Mouse (Mus musculus) erythroblast, embryonic 14.5 days (primary cell): Measurements from ENCODE around the gene Ttll3. TPM values are rescaled to one million over a fixed set of nuclear protein-coding genes. Genes with fewer than 3 reads are reported as not detected.
A peak's percentile ranks its signal among the peaks of the same experiment; 100 is the strongest.

Experiments used
- H3K27me3 ChIP-seq: 2 replicates; pipeline ENCODE4 v1.6.1; 2012; ENCODE audit warnings: inconsistent platforms; ENCODE audit not compliant: control insufficient read depth
- H3K36me3 ChIP-seq: 2 replicates; pipeline ENCODE4 v1.6.1; 2012; ENCODE audit warnings: mild to moderate bottlenecking, inconsistent platforms; ENCODE audit not compliant: control insufficient read depth
- H3K4me1 ChIP-seq: 2 replicates; pipeline ENCODE4 v1.6.1; 2012; ENCODE audit warnings: inconsistent platforms; ENCODE audit not compliant: control insufficient read depth
- H3K4me3 ChIP-seq: replicated peaks from 2 replicates; pipeline ENCODE3; 2012; ENCODE audit warnings: moderate library complexity, mild to moderate bottlenecking, inconsistent platforms
- H3K9me3 ChIP-seq: 2 replicates; pipeline ENCODE4 v1.6.1; 2012; ENCODE audit warnings: low read length, inconsistent platforms, mixed read lengths; ENCODE audit not compliant: control insufficient read depth
- GATA1 ChIP-seq: IDR thresholded peaks from 2 replicates; pipeline ENCODE4 v1.6.1; 2012; ENCODE audit warnings: low read length, inconsistent platforms, mixed read lengths
- TAL1 ChIP-seq: IDR thresholded peaks from 3 replicates; pipeline ENCODE4 v1.6.1; 2012; ENCODE audit warnings: low read length, inconsistent platforms, mixed read lengths
- polyA plus RNA-seq: library from polyadenylated mRNA; stranded (reverse); fragments of >175 nt; gene quantifications from 2 replicates; pipeline ENCODE4 v1.2.3, GENCODE M21; 2012

The Ttll3 gene
- polyA plus RNA-seq, 1 experiment, result 0.16 TPM

DNA sequence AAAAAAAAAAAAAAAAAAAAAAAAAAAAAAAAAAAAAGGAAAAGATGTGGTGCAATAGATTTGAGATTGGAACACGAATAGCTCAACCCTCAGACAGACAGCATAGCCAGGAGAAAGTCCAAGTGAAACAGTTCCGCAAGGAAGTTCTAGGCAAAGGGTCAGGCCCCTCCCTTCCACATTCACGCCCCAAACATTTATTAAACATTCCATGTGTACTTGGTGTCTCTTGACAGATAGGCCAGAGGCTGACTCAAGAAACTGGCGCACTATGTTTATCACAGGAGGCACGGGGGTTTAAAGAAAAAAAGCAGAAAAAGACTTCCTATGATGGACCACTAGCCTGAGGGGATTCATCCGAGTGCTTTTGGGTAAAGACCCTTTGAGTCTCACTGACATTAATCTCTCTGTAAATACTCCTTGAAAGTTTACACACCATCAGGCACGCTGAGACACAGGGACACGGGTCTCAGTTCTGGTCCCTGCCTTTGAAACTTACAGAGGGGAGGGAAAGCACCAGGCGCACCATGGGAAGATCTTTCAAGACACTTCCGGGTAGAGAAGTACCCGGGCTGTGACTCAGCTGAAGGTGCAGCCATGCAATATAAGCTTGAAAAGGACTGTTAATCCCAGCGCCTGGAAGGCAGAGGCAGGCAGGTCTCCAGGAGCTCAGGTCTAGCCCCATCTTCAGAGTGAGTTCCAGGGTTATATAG lies 49.8 kb downstream of the Ttll3 start:
- H3K4me3 ChIP-seq, result no peak overlapping the region
- no peaks in the 10 kb centered on the region for H3K36me3 ChIP-seq
- no peaks in the 10 kb centered on the region for H3K9me3 ChIP-seq
- TF ChIP-seq TAL1, result no peak; the same call in 2 of the 3 replicates
- no peak for TF ChIP-seq GATA1
- no peaks in the 10 kb centered on the region for H3K27me3 ChIP-seq
- peaks cover 19% of the 10 kb centered on the region for H3K4me1 ChIP-seq

DNA sequence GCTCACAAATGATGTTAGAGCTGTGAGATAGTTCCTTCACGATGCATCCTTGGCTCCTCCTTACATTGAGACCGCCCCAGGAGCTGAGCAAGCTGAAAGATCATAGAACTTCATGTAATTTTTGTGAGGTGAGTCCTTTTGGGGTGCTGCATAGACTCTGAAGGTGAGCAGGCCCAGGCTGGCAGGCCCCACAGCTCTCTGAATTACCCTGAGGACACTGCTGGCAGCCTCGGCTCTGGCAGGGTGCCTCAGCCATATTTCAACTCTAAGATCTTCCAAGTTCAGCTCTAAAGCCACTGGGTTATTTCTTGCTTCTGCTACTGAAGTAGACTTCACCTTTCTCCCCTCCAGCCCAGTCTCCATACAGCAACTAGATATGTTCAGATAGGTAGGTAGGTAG lies 51.6 kb downstream of the Ttll3 start:
- Histone ChIP-seq H3K9me3 (no peaks in the 10 kb centered on the region), H3K4me3 (no peak overlapping the region), H3K27me3 (no peaks in the 10 kb centered on the region), H3K4me1 (peaks cover 19% of the 10 kb centered on the region), H3K36me3 (peaks cover 2% of the 10 kb centered on the region; the same call in 1 of the 2 replicates)
- no peak for TF ChIP-seq GATA1
- TF ChIP-seq TAL1, result no peak

DNA sequence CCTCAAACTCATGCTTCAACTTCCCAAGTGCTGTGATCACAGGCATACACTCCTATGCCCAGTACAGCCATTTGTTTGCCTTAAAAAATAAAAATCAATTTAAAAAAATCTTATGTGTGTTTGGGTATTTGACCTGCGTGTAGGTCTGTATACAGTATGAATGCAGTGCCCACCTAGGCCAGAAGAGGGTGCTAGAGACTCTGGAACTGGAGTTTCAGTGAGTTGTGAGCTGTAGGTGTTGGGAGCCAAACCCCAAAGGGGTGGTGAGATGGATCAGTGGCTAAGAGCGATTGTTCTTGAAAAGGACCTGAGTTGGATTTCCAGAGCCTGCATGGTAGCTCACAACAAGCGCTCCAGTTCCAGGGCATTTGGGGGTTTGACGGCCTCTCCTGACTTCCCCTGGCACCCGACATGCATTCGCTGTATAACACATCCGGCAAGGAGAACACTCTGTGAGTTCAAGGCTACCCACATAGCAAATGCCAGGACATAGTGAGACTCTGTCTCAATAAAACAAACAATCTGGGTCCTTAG lies 52.2 kb downstream of the Ttll3 start:
- TF ChIP-seq GATA1 (no peak), TAL1 (no peak)
- peaks cover 19% of the 10 kb centered on the region for H3K4me1 ChIP-seq
- H3K27me3 ChIP-seq, result no peaks in the 10 kb centered on the region
- H3K36me3 ChIP-seq, result peaks cover 4% of the 10 kb centered on the region
- H3K4me3 ChIP-seq, result no peak overlapping the region
- H3K9me3 ChIP-seq, result no peaks in the 10 kb centered on the region

DNA sequence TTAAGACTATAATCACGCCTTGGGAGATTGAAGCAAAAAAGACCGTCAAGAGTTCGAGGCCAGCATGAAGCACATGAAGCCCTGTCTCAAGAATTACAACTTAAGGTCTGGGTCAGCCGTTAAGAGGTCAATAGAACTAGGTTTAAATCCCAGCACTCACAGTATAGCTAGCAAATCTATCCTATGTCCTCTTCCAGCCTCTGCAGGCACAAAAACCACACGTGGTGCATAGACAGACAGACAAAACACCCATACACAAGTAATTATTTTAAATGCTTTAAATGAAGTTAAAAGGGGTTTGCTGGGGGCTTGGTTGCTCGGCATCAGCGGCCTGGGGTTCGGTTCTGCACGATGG lies 53.0 kb downstream of the Ttll3 start:
- H3K9me3 ChIP-seq, result no peaks in the 10 kb centered on the region
- H3K4me1 ChIP-seq, result peaks cover 19% of the 10 kb centered on the region
- peaks cover 12% of the 10 kb centered on the region for H3K36me3 ChIP-seq
- H3K4me3 ChIP-seq, result peak overlapping the region; percentile 74
- no peaks in the 10 kb centered on the region for H3K27me3 ChIP-seq
- TF ChIP-seq GATA1 (no peak), TAL1 (no peak)

DNA sequence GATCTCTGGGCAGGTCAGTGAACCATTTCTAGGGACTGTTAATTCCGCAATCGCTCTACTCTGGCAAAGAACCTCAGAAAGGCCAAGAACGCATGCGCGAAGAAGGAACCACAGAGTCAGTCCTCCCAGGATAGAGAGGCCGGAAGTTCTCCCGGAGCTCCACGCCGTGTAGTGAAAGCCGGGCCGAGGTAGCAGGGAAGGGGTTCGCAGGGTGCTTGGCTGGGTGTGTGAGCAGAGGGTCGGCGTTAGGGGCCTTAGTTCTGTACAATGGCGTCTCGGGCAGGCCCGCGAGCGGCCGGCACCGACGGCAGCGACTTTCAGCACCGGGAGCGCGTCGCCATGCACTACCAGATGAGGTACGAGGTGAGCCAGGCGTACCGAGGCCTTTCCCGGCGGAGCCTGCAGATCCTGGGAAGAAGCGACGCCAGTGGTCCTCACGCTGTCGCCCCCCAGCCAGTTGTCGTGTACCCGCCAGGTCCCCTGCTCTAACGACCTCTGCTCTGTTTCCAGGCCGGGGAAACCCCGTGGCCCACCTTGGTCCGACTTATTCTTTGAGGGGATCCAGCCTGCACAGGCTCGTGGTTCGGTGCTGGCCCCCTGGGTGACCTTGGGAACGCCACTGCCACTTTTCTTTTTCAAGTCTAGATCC lies 53.5 kb downstream of the Ttll3 start, which contains the start of gene Jagn1:
Gene Jagn1, plus strand, starts transcription at position 128 of the 649 bp plus-strand sequence.
- Histone ChIP-seq H3K36me3 (peaks cover 17% of the 10 kb centered on the region), H3K9me3 (no peaks in the 10 kb centered on the region), H3K4me1 (peaks cover 19% of the 10 kb centered on the region), H3K27me3 (no peaks in the 10 kb centered on the region), H3K4me3 (peak within 1 kb of the TSS; percentile 74)
- no peak for TF ChIP-seq TAL1
- no peak for TF ChIP-seq GATA1

DNA sequence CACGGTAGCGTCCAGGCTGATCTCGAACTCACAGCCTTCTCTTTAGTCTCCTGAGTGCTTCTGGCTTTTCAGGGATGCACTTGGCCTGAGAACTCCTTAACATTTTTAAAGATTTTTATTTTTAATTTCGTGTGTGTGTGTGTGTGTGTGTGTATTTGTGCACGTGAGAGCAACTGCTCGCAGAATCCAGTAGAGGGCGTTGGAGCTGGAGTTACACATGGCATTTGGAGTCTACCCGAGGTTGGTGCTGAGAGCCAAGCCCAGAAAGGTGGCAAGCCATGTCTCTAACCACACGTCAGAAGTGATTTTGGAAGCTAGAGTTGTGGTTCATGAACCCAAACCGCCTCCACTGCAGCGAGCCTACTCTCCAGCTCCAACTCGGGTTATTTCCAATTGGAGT lies 54.0 kb downstream of the Ttll3 start:
- Histone ChIP-seq H3K4me1 (peaks cover 19% of the 10 kb centered on the region), H3K9me3 (no peaks in the 10 kb centered on the region)
- TF ChIP-seq GATA1 (no peak), TAL1 (no peak)

DNA sequence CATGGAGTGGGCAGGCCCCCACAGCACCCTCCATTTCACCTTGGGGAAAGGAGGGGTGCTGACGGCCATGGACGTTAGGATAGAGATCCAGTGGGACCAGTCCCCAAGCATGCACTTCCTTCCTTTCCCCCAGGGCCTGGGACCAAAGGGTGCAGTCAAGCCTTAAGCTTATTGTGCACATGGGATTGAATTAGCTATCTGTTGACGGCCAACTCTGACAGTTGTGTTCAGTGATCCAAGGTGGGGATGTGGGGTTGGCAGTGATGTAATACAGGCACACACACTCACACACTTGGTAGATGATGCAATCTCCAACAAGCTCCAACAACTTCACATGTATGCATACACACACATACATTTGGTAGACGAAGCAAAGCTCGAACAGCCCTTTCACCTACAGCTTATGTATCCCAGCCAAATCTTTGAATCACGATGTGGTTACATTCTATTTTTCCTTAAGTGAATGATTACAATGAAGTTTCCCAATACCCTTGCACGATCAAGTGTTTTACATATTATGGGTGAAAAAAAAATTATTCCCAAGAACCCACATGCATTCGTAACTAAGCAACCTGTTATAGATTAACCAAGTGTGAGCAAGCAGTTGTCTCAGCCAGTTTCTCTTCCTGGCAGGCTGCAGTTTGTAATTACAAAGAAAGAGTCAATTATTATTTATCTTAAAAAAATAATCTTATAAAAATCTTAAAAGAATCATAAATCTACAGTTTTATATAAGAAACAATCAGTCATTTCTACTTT lies 55.3 kb downstream of the Ttll3 start:
- Histone ChIP-seq H3K27me3 (no peaks in the 10 kb centered on the region), H3K36me3 (peaks cover 30% of the 10 kb centered on the region), H3K4me3 (no peak overlapping the region), H3K4me1 (peaks cover 19% of the 10 kb centered on the region), H3K9me3 (no peaks in the 10 kb centered on the region)
- TF ChIP-seq TAL1, result no peak
- TF ChIP-seq GATA1, result no peak

More for the DNA sequence above, 54.0 kb downstream of the Ttll3 start:
- Histone ChIP-seq H3K36me3 (peaks cover 22% of the 10 kb centered on the region), H3K27me3 (no peaks in the 10 kb centered on the region), H3K4me3 (peak overlapping the region; percentile 74)

DNA sequence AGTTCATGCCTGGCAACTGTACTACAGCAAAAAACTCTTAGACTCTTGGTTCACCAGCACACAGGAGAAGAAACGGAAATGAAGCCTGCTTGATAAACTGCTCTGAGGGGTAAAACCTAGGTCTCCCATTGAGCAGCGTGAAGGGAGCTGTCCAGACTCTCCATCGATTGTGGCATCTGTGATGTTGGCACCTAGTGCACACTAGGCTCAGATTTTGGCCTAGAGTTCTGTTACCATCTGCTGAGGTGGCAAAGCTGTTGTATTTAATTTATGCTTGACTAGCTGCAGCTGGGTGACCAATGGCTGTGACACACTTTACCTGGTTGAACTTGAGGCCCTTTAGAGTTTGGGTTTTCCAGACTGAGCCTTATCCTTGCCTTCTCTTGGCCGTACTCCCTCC lies 58.6 kb downstream of the Ttll3 start:
- no peaks in the 10 kb centered on the region for H3K27me3 ChIP-seq
- H3K4me1 ChIP-seq, result peaks cover 11% of the 10 kb centered on the region
- peaks cover 30% of the 10 kb centered on the region for H3K36me3 ChIP-seq
- TF ChIP-seq GATA1, result no peak
- TF ChIP-seq TAL1, result no peak
- no peaks in the 10 kb centered on the region for H3K9me3 ChIP-seq
- H3K4me3 ChIP-seq, result no peak overlapping the region

DNA sequence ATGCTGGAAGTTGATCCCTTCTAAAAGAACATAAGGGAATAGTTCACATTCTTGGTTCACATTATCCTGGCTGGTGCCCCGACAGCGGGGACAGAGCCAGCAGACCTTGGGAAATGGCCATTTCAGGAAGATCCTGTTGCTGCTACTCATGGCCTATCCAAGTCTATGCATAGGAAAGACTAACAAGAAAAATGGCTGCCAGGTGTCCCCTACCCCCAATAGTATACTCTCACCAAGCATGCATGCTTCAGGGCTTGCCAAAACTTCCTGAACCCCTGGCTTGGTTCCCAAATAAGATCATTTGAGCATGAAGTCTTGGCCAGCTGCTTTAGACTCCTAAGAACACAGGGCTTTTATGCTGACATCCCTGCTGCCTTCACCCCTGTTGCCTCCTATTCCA lies 62.8 kb downstream of the Ttll3 start:
- Histone ChIP-seq H3K27me3 (no peaks in the 10 kb centered on the region), H3K36me3 (peaks cover 20% of the 10 kb centered on the region), H3K9me3 (no peaks in the 10 kb centered on the region), H3K4me3 (no peak overlapping the region), H3K4me1 (no peaks in the 10 kb centered on the region)
- TF ChIP-seq TAL1, result no peak
- no peak for TF ChIP-seq GATA1
